Mouse (Mus musculus): Measurements from ENCODE around the gene Polr2l.

DNA sequence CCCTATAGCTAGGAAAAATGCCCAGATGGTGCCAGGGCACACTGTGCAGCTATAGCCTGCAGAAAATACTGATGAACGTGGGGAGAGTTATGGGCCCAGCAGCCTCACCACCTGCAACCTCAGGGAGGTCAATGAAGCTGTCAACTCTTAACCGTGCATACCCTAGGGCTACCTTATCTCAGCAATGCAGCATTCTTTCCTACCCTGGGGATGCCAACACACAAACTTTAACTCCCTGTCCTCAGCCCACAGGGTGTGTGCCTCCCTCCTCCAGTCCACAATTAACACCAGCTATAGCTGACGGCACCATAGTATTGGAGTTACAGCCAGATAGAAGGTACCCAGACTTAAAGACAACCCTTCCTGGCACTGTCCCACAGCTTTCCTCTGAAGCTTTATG, 44.0 kb upstream of the Polr2l start:
- TF ChIP-seq CTCF (IDR thresholded peaks at IDR 0.05; ENCODE audit: low read depth) (no peak), EP300 (IDR thresholded peaks at IDR 0.05; ENCODE audit: low read depth) (no peak; the same call in 1 of the 2 replicates)

Measured in liver, embryonic 14.5 days (tissue).